Mouse (Mus musculus): ENCODE data around the gene Zfp157. TPM values are rescaled to one million over a fixed set of nuclear protein-coding genes. Genes with fewer than 3 reads are reported as not detected.
"Not testable (repeated sequence)": the region's sequence is repeated elsewhere in the genome, so short reads cannot be mapped to it uniquely, and the experiment has no call there.

Zfp157 gene
- polyA plus RNA-seq (2014; fragmentation: Nextera tagmentation; extraction: Ambion mirVana), result 46.0 TPM in 2 replicates

DNA sequence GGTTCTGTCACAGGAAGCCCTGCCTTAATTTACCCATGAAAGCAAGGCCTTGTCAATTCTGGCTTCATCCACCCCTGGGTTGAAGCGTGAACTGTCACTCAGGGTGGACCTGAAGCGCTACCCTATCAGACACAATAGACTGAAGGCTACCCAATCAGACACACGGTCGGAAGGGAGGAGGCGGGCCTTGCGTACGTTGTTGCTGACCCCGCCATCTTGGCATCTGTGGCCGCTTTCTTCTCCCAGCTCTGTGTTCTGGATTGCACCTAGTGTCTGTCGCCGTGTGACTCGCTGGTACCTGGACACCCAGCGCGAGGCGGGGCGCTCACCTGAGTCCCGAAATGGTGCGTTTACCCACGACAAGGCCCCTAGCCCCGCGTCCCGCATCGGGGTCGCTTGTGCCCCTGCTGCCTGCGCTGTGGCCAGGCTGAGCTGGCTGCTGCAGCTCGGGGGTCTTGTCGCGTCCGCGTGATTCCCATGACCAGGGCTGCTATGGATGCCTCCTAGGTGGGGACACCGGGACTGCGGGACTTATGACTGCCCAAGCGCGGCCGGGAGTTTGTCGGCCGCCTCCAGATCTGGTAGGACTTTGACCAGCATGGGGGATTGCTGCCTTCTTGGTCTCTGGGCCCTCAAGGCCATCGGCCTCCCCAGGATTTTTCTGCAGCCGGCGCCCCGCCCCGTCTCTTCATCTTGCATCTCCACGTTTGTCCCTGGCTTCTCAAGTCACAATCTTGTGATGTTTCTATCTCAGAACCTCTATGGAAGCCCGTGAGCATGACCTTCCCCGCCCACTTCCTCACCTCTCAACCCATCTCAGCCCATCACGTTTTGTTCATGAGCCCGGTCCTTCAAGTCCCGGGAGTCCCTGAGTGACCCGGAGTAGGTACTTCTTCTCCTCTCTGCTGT lies at the start of gene Zfp157:
Zfp157 (plus strand) TSS at position 183 of the 909 bp plus-strand sequence.
- Histone ChIP-seq H3K36me3 (ENCODE audit: control insufficient read depth, insufficient read depth, low read length) (peaks cover 15% of the 10 kb centered on the region), H3K4me2 (replicated peaks; ENCODE audit: low read depth, low read length) (peak within 1 kb of the TSS; percentile 59), H3K9ac (replicated peaks; ENCODE audit: low read depth, low read length) (peak within 1 kb of the TSS; percentile 96), H3K27me3 (ENCODE audit: control insufficient read depth, insufficient read depth, low read length) (no peaks in the 10 kb centered on the region), H3K9me3 (ENCODE audit: control insufficient read depth, low read depth, low read length) (no peaks in the 10 kb centered on the region), H3K27ac (ENCODE audit: low read length) (peak within 1 kb of the TSS; percentile 80), H3K4me3 (ENCODE audit: low read depth, low read length) (peak within 1 kb of the TSS; percentile 96), H3K4me1 (ENCODE audit: control insufficient read depth, insufficient read depth, low read length) (peaks cover 11% of the 10 kb centered on the region)
- WGBS, result under 1% methylated on average over 49 of the region's 49 CpGs
- peak; percentile 100 for ATAC-seq (ENCODE audit: insufficient number of reproducible peaks, insufficient read depth, low FRiP score, low read depth)

GRCm38 (mm10) chr5:138397795-138398337 lies 43.4 kb upstream of the Zfp157 start:
- no peaks in the 10 kb centered on the region for H3K27me3 ChIP-seq (ENCODE audit: control insufficient read depth, insufficient read depth, low read length)
- no peaks in the 10 kb centered on the region for H3K36me3 ChIP-seq (ENCODE audit: control insufficient read depth, insufficient read depth, low read length)
- H3K4me2 ChIP-seq (replicated peaks; ENCODE audit: low read depth, low read length), result no peak overlapping the region
- H3K4me3 ChIP-seq (ENCODE audit: low read depth, low read length), result no peak overlapping the region
- H3K27ac ChIP-seq (ENCODE audit: low read length), result no peak overlapping the region
- no peak for ATAC-seq (ENCODE audit: insufficient number of reproducible peaks, insufficient read depth, low FRiP score, low read depth)
- 59% methylated on average over 2 of the region's 2 CpGs for WGBS
- H3K4me1 ChIP-seq (ENCODE audit: control insufficient read depth, insufficient read depth, low read length), result no peaks in the 10 kb centered on the region
- no peaks in the 10 kb centered on the region for H3K9me3 ChIP-seq (ENCODE audit: control insufficient read depth, low read depth, low read length)
- no peak overlapping the region for H3K9ac ChIP-seq (replicated peaks; ENCODE audit: low read depth, low read length)

DNA sequence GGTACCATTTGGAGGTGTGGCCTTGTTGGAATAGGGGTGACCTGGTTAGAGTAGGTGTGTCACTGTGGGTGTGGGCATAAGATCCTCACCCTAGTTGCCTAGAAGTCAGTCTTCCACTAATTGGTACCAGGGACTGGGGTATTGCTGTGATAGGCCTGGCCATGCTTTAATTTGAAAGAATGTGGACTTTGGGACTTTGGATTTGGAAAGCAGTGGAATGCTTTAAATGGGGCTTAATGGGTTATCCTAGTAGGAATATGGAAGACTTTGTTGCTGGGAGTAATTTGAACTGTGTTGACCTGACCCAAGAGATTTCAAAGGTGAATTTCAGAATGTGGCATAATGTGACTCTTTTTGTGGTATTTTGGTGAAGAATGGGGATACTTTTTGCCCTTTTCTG lies 40.8 kb upstream of the Zfp157 start:
- H3K4me2 ChIP-seq (replicated peaks; ENCODE audit: low read depth, low read length); H3K36me3 ChIP-seq (ENCODE audit: control insufficient read depth, insufficient read depth, low read length); H3K27ac ChIP-seq (ENCODE audit: low read length); H3K9ac ChIP-seq (replicated peaks; ENCODE audit: low read depth, low read length); H3K9me3 ChIP-seq (ENCODE audit: control insufficient read depth, low read depth, low read length); H3K27me3 ChIP-seq (ENCODE audit: control insufficient read depth, insufficient read depth, low read length); H3K4me1 ChIP-seq (ENCODE audit: control insufficient read depth, insufficient read depth, low read length); H3K4me3 ChIP-seq (ENCODE audit: low read depth, low read length); ATAC-seq (ENCODE audit: insufficient number of reproducible peaks, insufficient read depth, low FRiP score, low read depth): not testable (repeated sequence)

- 95% methylated on average over 4 of the region's 4 CpGs for WGBS
- Histone ChIP-seq H3K36me3 (ENCODE audit: control insufficient read depth, insufficient read depth, low read length) (peaks cover 52% of the 10 kb centered on the region), H3K4me3 (ENCODE audit: low read depth, low read length) (no peak overlapping the region), H3K27ac (ENCODE audit: low read length) (no peak overlapping the region), H3K4me1 (ENCODE audit: control insufficient read depth, insufficient read depth, low read length) (no peaks in the 10 kb centered on the region), H3K27me3 (ENCODE audit: control insufficient read depth, insufficient read depth, low read length) (no peaks in the 10 kb centered on the region), H3K4me2 (replicated peaks; ENCODE audit: low read depth, low read length) (no peak overlapping the region), H3K9me3 (ENCODE audit: control insufficient read depth, low read depth, low read length) (peaks cover 42% of the 10 kb centered on the region), H3K9ac (replicated peaks; ENCODE audit: low read depth, low read length) (no peak overlapping the region)
- ATAC-seq (ENCODE audit: insufficient number of reproducible peaks, insufficient read depth, low FRiP score, low read depth), result no peak
These were observed 17.1 kb downstream of the Zfp157 start for GRCm38 (mm10) chr5:138458371-138458770.

DNA sequence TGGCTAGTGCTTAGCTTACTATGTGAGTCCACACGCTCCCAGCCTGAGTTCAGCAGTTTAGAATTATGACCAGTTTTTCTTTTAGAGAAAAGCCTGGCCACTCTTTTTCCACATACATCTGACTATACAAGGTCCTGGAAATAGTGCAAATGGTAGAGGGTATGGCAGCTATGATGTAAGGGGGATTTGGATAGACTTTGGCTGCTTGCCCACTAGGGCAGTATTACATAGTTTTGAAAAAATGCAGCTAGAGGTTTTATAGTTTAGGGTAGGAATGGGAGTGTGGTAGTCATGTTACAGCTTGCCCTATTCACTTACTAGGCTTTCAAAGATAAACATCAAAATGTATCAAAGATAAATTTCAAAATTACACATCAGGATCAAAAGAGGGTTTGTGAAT lies 17.8 kb downstream of the Zfp157 start:
- ATAC-seq (ENCODE audit: insufficient number of reproducible peaks, insufficient read depth, low FRiP score, low read depth), result no peak
- Histone ChIP-seq H3K4me1 (ENCODE audit: control insufficient read depth, insufficient read depth, low read length) (no peaks in the 10 kb centered on the region), H3K9me3 (ENCODE audit: control insufficient read depth, low read depth, low read length) (peaks cover 42% of the 10 kb centered on the region), H3K9ac (replicated peaks; ENCODE audit: low read depth, low read length) (no peak overlapping the region), H3K4me2 (replicated peaks; ENCODE audit: low read depth, low read length) (no peak overlapping the region), H3K27me3 (ENCODE audit: control insufficient read depth, insufficient read depth, low read length) (no peaks in the 10 kb centered on the region), H3K27ac (ENCODE audit: low read length) (no peak overlapping the region), H3K36me3 (ENCODE audit: control insufficient read depth, insufficient read depth, low read length) (peaks cover 46% of the 10 kb centered on the region), H3K4me3 (ENCODE audit: low read depth, low read length) (no peak overlapping the region)
- WGBS, result 83% methylated on average over 1 of the region's 1 CpGs

GRCm38 (mm10) chr5:138473601-138474000 lies 32.3 kb downstream of the Zfp157 start:
- ATAC-seq (ENCODE audit: insufficient number of reproducible peaks, insufficient read depth, low FRiP score, low read depth), result no peak
- Histone ChIP-seq H3K9ac (replicated peaks; ENCODE audit: low read depth, low read length) (no peak overlapping the region), H3K36me3 (ENCODE audit: control insufficient read depth, insufficient read depth, low read length) (no peaks in the 10 kb centered on the region), H3K4me3 (ENCODE audit: low read depth, low read length) (no peak overlapping the region), H3K27ac (ENCODE audit: low read length) (no peak overlapping the region), H3K9me3 (ENCODE audit: control insufficient read depth, low read depth, low read length) (no peaks in the 10 kb centered on the region), H3K4me1 (ENCODE audit: control insufficient read depth, insufficient read depth, low read length) (no peaks in the 10 kb centered on the region), H3K27me3 (ENCODE audit: control insufficient read depth, insufficient read depth, low read length) (no peaks in the 10 kb centered on the region), H3K4me2 (replicated peaks; ENCODE audit: low read depth, low read length) (no peak overlapping the region)
- WGBS, result 26% methylated on average over 6 of the region's 6 CpGs

- not testable (repeated sequence) for ATAC-seq (ENCODE audit: insufficient number of reproducible peaks, insufficient read depth, low FRiP score, low read depth); H3K36me3 ChIP-seq (ENCODE audit: control insufficient read depth, insufficient read depth, low read length); H3K9me3 ChIP-seq (ENCODE audit: control insufficient read depth, low read depth, low read length); H3K27ac ChIP-seq (ENCODE audit: low read length); H3K4me1 ChIP-seq (ENCODE audit: control insufficient read depth, insufficient read depth, low read length); H3K27me3 ChIP-seq (ENCODE audit: control insufficient read depth, insufficient read depth, low read length); H3K9ac ChIP-seq (replicated peaks; ENCODE audit: low read depth, low read length); H3K4me2 ChIP-seq (replicated peaks; ENCODE audit: low read depth, low read length); H3K4me3 ChIP-seq (ENCODE audit: low read depth, low read length)
- 94% methylated on average over 12 of the region's 12 CpGs for WGBS
These were observed 63.3 kb downstream of the Zfp157 start for GRCm38 (mm10) chr5:138504548-138504947.

Data from stomach, embryonic 14.5 days (tissue).